Mouse (Mus musculus) brain, embryonic 14.5 days (tissue): ENCODE data around the gene Vps13d.

ENCODE experiments used
- CTCF ChIP-seq: fragments of 200-500 bp; IDR thresholded peaks from 2 replicates; pipeline ENCODE4 v1.5.1; 2012; ENCODE audit warnings: inconsistent platforms, mild to moderate bottlenecking, moderate library complexity, borderline replicate concordance; ENCODE audit not compliant: insufficient read depth, insufficient read length; ENCODE audit errors: extremely low read depth
- POLR2A ChIP-seq: fragments of 200-500 bp; IDR thresholded peaks from 2 replicates; pipeline ENCODE4 v1.6.1; 2012; ENCODE audit warnings: mild to moderate bottlenecking, inconsistent platforms, borderline replicate concordance; ENCODE audit not compliant: poor library complexity, insufficient read depth, insufficient read length, severe bottlenecking; ENCODE audit errors: extremely low read depth

GRCm38 (mm10) chr4:144960188-144960904 lies 234.5 kb downstream of the Vps13d start:
- TF ChIP-seq POLR2A: no peak
- no peak for TF ChIP-seq CTCF
